Mouse (Mus musculus): ENCODE results near the gene Tubb4a.
"Not testable (repeated sequence)": the region's sequence is repeated elsewhere in the genome, so short reads cannot be mapped to it uniquely, and the experiment has no call there.

Gene Tubb4a

DNA sequence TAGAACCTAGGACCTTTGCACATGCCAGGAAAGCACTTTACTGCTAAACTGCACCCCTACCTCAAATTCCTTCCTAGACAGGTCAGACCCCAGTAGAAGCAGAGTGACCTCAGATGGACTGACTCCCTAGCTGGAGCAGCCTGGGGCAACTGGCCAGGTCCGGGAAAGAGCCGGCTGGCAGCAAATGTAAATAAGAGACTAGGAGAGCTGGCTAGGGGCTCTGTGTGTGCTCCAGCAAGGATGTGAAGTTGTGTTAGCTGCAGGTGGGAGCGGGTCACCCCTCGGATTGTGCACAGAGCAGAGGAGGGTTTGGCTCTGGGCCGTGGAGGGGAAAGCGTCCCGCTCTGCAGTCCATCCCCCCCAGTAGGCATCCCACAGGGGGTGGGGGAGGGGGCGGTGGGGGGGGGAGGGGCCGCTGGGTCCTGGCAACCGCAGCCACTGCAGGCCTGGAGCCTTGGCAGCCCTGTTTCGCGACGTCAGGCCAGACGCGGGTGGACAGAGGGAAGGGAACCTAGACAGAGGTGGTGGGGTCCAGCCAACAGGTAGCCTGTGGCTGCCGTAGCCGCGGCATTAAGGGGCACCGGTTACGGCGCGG is 28.6 kb downstream of the Tubb4a start, which contains the start of gene Crb3:
Gene Crb3, plus strand, starts transcription at position 215 of the 595 bp plus-strand sequence.
- peak in 1 of 2 experiments; percentile 19 for DNase-seq (ENCODE audit: low spot score in 2 of 2)

GRCm38 (mm10) chr17:57056246-57056645 is 31.3 kb downstream of the Tubb4a start:
- no peak for DNase-seq (ENCODE audit: low spot score in 2 of 2)

- not testable (repeated sequence) for DNase-seq (ENCODE audit: low spot score in 2 of 2)
These were observed 35.9 kb downstream of the Tubb4a start for GRCm38 (mm10) chr17:57051679-57052078.

- DNase-seq (ENCODE audit: low spot score in 2 of 2), result no peak
These were observed 38.8 kb downstream of the Tubb4a start for GRCm38 (mm10) chr17:57048816-57049215.

GRCm38 (mm10) chr17:57047406-57047805 is 40.2 kb downstream of the Tubb4a start:
- DNase-seq (ENCODE audit: low spot score in 2 of 2), result no peak

DNA sequence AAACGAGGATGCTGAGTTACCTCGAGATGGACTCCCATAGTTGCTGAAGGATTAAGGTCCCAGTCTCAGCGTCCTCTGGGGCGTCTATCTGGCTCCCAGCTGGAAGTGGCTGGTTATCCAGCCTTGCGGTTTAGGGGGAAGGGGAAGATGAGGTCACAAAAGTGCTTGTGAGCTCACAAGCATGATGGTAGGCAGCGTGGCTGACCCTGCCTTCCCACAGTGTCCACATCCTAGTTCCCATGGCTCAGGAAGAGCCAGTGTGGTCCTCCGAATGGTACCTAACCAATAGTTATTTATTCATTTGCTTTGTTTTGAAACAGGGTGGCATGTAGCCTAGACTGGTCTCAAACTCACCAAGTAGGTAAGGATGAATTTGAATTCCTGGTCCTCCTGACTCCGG is 46.0 kb downstream of the Tubb4a start, which contains the start of gene Slc25a41:
Gene Slc25a41, minus strand, starts transcription at position 101 of the 400 bp plus-strand sequence.
- DNase-seq (ENCODE audit: low spot score in 2 of 2), result no peak

DNA sequence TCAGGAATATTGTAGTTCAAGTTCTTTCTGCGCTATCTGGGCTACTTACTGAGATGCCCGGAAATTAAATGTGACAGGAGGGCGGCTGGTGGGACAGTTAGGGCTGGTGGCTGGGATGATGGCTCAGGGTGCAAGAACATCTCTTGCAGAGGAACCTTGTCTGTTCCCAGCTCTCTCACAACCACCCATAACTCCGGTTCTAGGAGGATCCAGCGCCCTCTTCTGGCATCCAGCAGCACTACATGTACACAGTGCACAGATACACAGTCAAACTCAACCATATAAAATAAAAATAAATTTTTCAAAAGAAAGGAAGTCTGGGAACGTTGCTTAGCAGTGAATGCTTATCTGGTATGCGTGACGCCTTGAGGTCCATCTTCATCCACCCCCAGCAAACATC is 48.6 kb downstream of the Tubb4a start:
- DNase-seq (ENCODE audit: low spot score in 2 of 2), result no peak

GRCm38 (mm10) chr17:57032854-57033253 is 54.7 kb downstream of the Tubb4a start:
- no peak for DNase-seq (ENCODE audit: low spot score in 2 of 2)

DNA sequence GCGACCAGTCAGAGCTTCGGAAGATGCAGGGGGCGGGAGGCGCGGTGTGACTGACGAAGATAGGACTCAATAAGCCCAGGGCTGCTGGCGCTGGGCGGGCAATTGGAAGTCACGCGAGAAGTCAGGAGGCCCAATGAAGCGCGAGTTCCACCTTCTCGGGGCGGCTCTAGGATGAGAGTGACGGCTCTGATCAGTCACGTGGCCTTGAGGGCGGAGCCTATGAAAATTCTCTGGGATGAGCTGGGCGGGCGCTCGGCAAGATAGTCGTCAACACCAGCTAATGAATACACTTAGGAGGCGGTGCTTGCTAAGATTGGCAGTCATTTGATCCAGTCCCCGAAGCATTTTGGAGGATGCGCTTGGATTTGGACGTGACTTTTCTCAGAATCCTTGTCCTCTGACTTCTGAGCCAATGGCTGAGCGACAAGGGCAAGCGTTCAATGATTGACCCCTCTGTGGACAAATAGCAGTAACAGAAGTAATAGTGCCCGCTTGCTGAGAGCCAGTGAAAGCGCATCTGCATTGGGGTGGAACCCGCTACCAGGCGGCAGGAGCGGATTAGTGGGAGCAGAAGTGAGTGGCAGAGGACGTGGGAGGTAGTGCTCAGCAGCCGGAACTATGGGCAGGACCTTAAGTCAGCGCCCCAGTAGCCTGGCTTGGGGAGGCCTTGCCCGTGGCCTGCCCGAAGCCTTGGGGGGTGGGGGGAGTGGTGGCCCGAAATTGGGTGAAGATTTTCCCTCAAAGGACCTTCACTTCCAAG is 55.7 kb downstream of the Tubb4a start:
- peak; percentile 99 for DNase-seq (ENCODE audit: low spot score in 2 of 2)

DNA sequence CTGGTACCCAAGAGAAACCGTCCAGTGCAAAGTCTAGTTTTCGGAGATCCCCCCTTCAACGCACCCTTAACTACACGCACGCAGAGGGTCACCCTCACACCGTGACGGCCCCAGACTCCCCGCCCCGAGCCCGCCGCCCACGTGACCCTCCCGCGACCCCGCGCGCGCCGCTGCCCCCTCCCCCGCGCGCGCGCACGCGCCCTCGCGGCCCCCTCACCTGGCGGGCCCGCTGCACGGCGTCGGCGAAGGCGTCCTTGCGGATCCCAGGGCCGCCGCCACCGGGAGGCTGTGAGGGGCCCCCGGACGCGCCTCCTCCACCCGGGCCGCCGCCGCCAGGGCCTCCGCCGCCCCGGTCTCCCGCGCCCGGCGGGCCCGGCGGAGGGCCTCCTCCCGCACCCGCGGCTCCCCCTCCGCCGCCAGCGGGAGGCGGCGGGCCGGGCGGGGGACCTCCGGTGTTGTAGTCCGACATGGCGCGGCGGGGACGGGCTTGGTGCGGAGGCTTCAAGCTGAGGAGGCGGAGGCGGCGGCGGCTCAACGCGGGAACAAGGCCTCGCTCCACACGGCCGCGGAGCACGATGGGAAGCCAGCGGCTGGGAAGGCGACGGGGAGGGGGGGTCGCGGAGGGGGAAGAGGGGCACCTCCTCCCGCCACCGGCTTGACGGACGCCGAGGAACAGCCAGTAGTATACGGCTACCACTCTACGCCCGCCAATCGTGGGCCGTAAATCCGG is 56.5 kb downstream of the Tubb4a start, which contains the start of gene Khsrp:
Gene Khsrp, minus strand, starts transcription at position 592 of the 730 bp plus-strand sequence.
- no peak for DNase-seq (ENCODE audit: low spot score in 2 of 2)

Data from urinary bladder, postnatal 36 days (tissue).